Mouse (Mus musculus): ENCODE results near the gene Cenps. TPM values are rescaled to one million over a fixed set of nuclear protein-coding genes. Genes with fewer than 3 reads are reported as not detected.
A peak's percentile ranks its signal among the peaks of the same experiment; 100 is the strongest.
"Not testable (repeated sequence)": the region's sequence is repeated elsewhere in the genome, so short reads cannot be mapped to it uniquely, and the experiment has no call there.

Gene Cenps
- polyA plus RNA-seq, 1 experiment from 2014 or later = 21.9 TPM

- WGBS = 85% methylated on average over 12 of the region's 12 CpGs
- H3K4me1 ChIP-seq = peaks cover 28% of the 10 kb centered on the region
- not testable (repeated sequence) for H3K27ac ChIP-seq (replicated peaks); H3K4me3 ChIP-seq; H3K4me2 ChIP-seq (replicated peaks); ATAC-seq (replicated peaks); H3K27me3 ChIP-seq; H3K9me3 ChIP-seq; H3K9ac ChIP-seq (replicated peaks); H3K36me3 ChIP-seq
These were observed 37.0 kb downstream of the Cenps start for GRCm38 (mm10) chr4:149100449-149100848.

- peak within 1 kb of the TSS; percentile 91 for H3K4me2 ChIP-seq (replicated peaks)
- ATAC-seq (replicated peaks) = peak; percentile 79
- H3K9ac ChIP-seq (replicated peaks) = peak within 1 kb of the TSS; percentile 75
- H3K27ac ChIP-seq (replicated peaks) = no peak within 1 kb of the TSS
- under 1% methylated on average over 43 of the region's 50 CpGs for WGBS
- H3K36me3 ChIP-seq = no peaks in the 10 kb centered on the region
- H3K9me3 ChIP-seq = no peaks in the 10 kb centered on the region
- H3K27me3 ChIP-seq = no peaks in the 10 kb centered on the region
- peak within 1 kb of the TSS; percentile 68 for H3K4me3 ChIP-seq
- peaks cover 22% of the 10 kb centered on the region for H3K4me1 ChIP-seq
These were observed 37.9 kb downstream of the Cenps start, which contains the start of gene Pex14 for GRCm38 (mm10) chr4:149099369-149100017. Pex14 (minus strand) TSS chr4:149099876.

GRCm38 (mm10) chr4:149098571-149098970 is 38.9 kb downstream of the Cenps start:
- H3K27ac ChIP-seq (replicated peaks) = no peak overlapping the region
- H3K4me1 ChIP-seq = peaks cover 18% of the 10 kb centered on the region
- H3K27me3 ChIP-seq = no peaks in the 10 kb centered on the region
- 0 out of 2 replicates have a peak, but pooled peaks cover 6% of the 10 kb centered on the region for H3K36me3 ChIP-seq
- H3K4me2 ChIP-seq (replicated peaks) = peak overlapping the region; percentile 91
- H3K9ac ChIP-seq (replicated peaks) = peak overlapping the region; percentile 75
- ATAC-seq (replicated peaks) = no peak
- WGBS = 20% methylated on average over 11 of the region's 11 CpGs
- H3K4me3 ChIP-seq = peak overlapping the region; percentile 68
- no peaks in the 10 kb centered on the region for H3K9me3 ChIP-seq

- Histone ChIP-seq H3K27ac (replicated peaks) (no peak overlapping the region), H3K27me3 (no peaks in the 10 kb centered on the region), H3K4me3 (0 out of 2 replicates have a peak overlapping the region, but pooled peaks have one; percentile 68), H3K36me3 (peaks cover 9% of the 10 kb centered on the region; the same call in 1 of the 2 replicates), H3K9me3 (no peaks in the 10 kb centered on the region), H3K9ac (replicated peaks) (no peak overlapping the region), H3K4me2 (replicated peaks) (0 out of 2 replicates have a peak overlapping the region, but pooled peaks have one; percentile 91), H3K4me1 (peaks cover 18% of the 10 kb centered on the region)
- WGBS = 83% methylated on average over 3 of the region's 3 CpGs
- no peak for ATAC-seq (replicated peaks)
These were observed 39.5 kb downstream of the Cenps start for GRCm38 (mm10) chr4:149097956-149098355.

- no peak for ATAC-seq (replicated peaks)
- no peaks in the 10 kb centered on the region for H3K9me3 ChIP-seq
- WGBS = 88% methylated on average over 8 of the region's 8 CpGs
These were observed 46.1 kb downstream of the Cenps start for GRCm38 (mm10) chr4:149091364-149091763.

GRCm38 (mm10) chr4:149085381-149085780 is 52.0 kb downstream of the Cenps start:
- Histone ChIP-seq H3K9ac (replicated peaks) (no peak overlapping the region), H3K27me3 (no peaks in the 10 kb centered on the region), H3K4me2 (replicated peaks) (no peak overlapping the region), H3K27ac (replicated peaks) (no peak overlapping the region), H3K9me3 (no peaks in the 10 kb centered on the region), H3K4me3 (no peak overlapping the region), H3K4me1 (peaks cover 9% of the 10 kb centered on the region), H3K36me3 (no peaks in the 10 kb centered on the region)
- 83% methylated on average over 5 of the region's 5 CpGs for WGBS
- ATAC-seq (replicated peaks) = no peak

More at GRCm38 (mm10) chr4:149091364-149091763, 46.1 kb downstream of the Cenps start:
- Histone ChIP-seq H3K4me1 (no peaks in the 10 kb centered on the region), H3K4me2 (replicated peaks) (no peak overlapping the region), H3K27me3 (no peaks in the 10 kb centered on the region), H3K27ac (replicated peaks) (no peak overlapping the region), H3K4me3 (no peak overlapping the region), H3K9ac (replicated peaks) (no peak overlapping the region), H3K36me3 (peaks cover 9% of the 10 kb centered on the region; the same call in 1 of the 2 replicates)

- Histone ChIP-seq H3K36me3 (no peaks in the 10 kb centered on the region), H3K9me3 (no peaks in the 10 kb centered on the region), H3K4me2 (replicated peaks) (no peak overlapping the region), H3K27ac (replicated peaks) (no peak overlapping the region), H3K4me1 (peaks cover 11% of the 10 kb centered on the region), H3K9ac (replicated peaks) (no peak overlapping the region), H3K27me3 (no peaks in the 10 kb centered on the region), H3K4me3 (no peak overlapping the region)
- no peak for ATAC-seq (replicated peaks)
- 63% methylated on average over 17 of the region's 17 CpGs for whole genome bisulfite sequencing
These were observed 55.9 kb downstream of the Cenps start for GRCm38 (mm10) chr4:149081528-149081927.

- ATAC-seq (replicated peaks) = no peak
- H3K4me1 ChIP-seq = peaks cover 19% of the 10 kb centered on the region
- H3K9me3 ChIP-seq = no peaks in the 10 kb centered on the region
- no peak overlapping the region for H3K27ac ChIP-seq (replicated peaks)
- no peak overlapping the region for H3K4me3 ChIP-seq
- 94% methylated on average over 8 of the region's 8 CpGs for WGBS
- no peak overlapping the region for H3K4me2 ChIP-seq (replicated peaks)
- no peak overlapping the region for H3K9ac ChIP-seq (replicated peaks)
- no peaks in the 10 kb centered on the region for H3K36me3 ChIP-seq
- no peaks in the 10 kb centered on the region for H3K27me3 ChIP-seq
These were observed 57.3 kb downstream of the Cenps start for GRCm38 (mm10) chr4:149080111-149080510.

GRCm38 (mm10) chr4:149079629-149080028 is 57.8 kb downstream of the Cenps start:
- Histone ChIP-seq H3K36me3 (no peaks in the 10 kb centered on the region), H3K27me3 (no peaks in the 10 kb centered on the region), H3K27ac (replicated peaks) (no peak overlapping the region), H3K4me1 (peaks cover 19% of the 10 kb centered on the region), H3K9ac (replicated peaks) (no peak overlapping the region), H3K4me2 (replicated peaks) (no peak overlapping the region), H3K4me3 (no peak overlapping the region), H3K9me3 (no peaks in the 10 kb centered on the region)
- ATAC-seq (replicated peaks) = no peak
- WGBS = 89% methylated on average over 6 of the region's 6 CpGs

GRCm38 (mm10) chr4:149078261-149078660 is 59.2 kb downstream of the Cenps start:
- WGBS = 63% methylated on average over 4 of the region's 4 CpGs
- Histone ChIP-seq H3K4me3 (no peak overlapping the region), H3K36me3 (no peaks in the 10 kb centered on the region), H3K27me3 (no peaks in the 10 kb centered on the region), H3K9me3 (no peaks in the 10 kb centered on the region), H3K4me1 (peaks cover 19% of the 10 kb centered on the region), H3K4me2 (replicated peaks) (no peak overlapping the region), H3K9ac (replicated peaks) (no peak overlapping the region), H3K27ac (replicated peaks) (no peak overlapping the region)
- no peak for ATAC-seq (replicated peaks)
